Mouse (Mus musculus) ES-Bruce4 (cell line): Measurements from ENCODE around the gene Cdhr3. TPM values are rescaled to one million over a fixed set of nuclear protein-coding genes. Genes with fewer than 3 reads are reported as not detected.
A peak's percentile ranks its signal among the peaks of the same experiment; 100 is the strongest.

Source experiments
- H3K27ac ChIP-seq: 2 replicates; pipeline ENCODE4 v1.5.1; 2012; ENCODE audit warnings: low read length, inconsistent platforms; ENCODE audit not compliant: insufficient read depth
- H3K27me3 ChIP-seq: 2 replicates; pipeline ENCODE4 v1.6.1; 2012; ENCODE audit warnings: mild to moderate bottlenecking, low read length, inconsistent platforms; ENCODE audit not compliant: control insufficient read depth, poor library complexity, insufficient read depth, severe bottlenecking
- H3K36me3 ChIP-seq: 2 replicates; pipeline ENCODE4 v1.6.1; 2012; ENCODE audit warnings: inconsistent platforms, mild to moderate bottlenecking, low read length, moderate library complexity; ENCODE audit not compliant: control insufficient read depth, poor library complexity, insufficient read depth, severe bottlenecking
- H3K4me1 ChIP-seq: one replicate; pipeline ENCODE4 v1.8.1; 2011; ENCODE audit warnings: low read length; ENCODE audit not compliant: control insufficient read depth, insufficient read depth
- H3K4me3 ChIP-seq: 2 replicates; pipeline ENCODE4 v1.5.1; 2011; ENCODE audit warnings: low read depth, mild to moderate bottlenecking, low read length
- H3K9ac ChIP-seq: 2 replicates; pipeline ENCODE4 v1.6.1; 2012; ENCODE audit warnings: low read depth, mild to moderate bottlenecking, inconsistent platforms; ENCODE audit not compliant: poor library complexity, severe bottlenecking
- H3K9me3 ChIP-seq: replicated peaks from 2 replicates; pipeline ENCODE4 v1.6.1; 2012; ENCODE audit warnings: mild to moderate bottlenecking, low read length, inconsistent platforms; ENCODE audit not compliant: control insufficient read depth, poor library complexity, insufficient read depth, severe bottlenecking
- CTCF ChIP-seq: IDR thresholded peaks from one replicate; pipeline ENCODE4 v1.8.1; 2011; ENCODE audit warnings: low read depth, low read length
- EP300 ChIP-seq: IDR thresholded peaks from 2 replicates; pipeline ENCODE4 v1.6.1; 2011; ENCODE audit warnings: low read depth, low read length; ENCODE audit not compliant: insufficient read depth
- POLR2A ChIP-seq: IDR thresholded peaks from one replicate; pipeline ENCODE4 v1.8.1; 2011; ENCODE audit warnings: low read length; ENCODE audit not compliant: insufficient read depth
- polyA plus RNA-seq: library from polyadenylated mRNA; stranded (reverse); fragments of >200 nt; gene quantifications from 2 replicates; pipeline ENCODE4 v1.2.4, GENCODE M21; 2011; ENCODE audit warnings: low read depth; ENCODE audit not compliant: missing spikeins, insufficient read depth, insufficient read length

Cdhr3 gene
- polyA plus RNA-seq, 1 experiment = not detected

GRCm38 (mm10) chr12:33035089-33035718, 57.5 kb downstream of the Cdhr3 start:
- no peak overlapping the region for H3K27ac ChIP-seq
- H3K36me3 ChIP-seq = no peaks in the 10 kb centered on the region
- H3K4me3 ChIP-seq = no peak overlapping the region
- no peaks in the 10 kb centered on the region for H3K27me3 ChIP-seq
- no peak overlapping the region for H3K9ac ChIP-seq
- TF ChIP-seq CTCF = no peak
- no peak for TF ChIP-seq POLR2A
- no peak for TF ChIP-seq EP300
- H3K9me3 ChIP-seq = no peaks in the 10 kb centered on the region
- H3K4me1 ChIP-seq = no peaks in the 10 kb centered on the region

GRCm38 (mm10) chr12:33034343-33035088, 58.2 kb downstream of the Cdhr3 start:
- H3K4me1 ChIP-seq = no peaks in the 10 kb centered on the region
- no peak overlapping the region for H3K4me3 ChIP-seq
- H3K36me3 ChIP-seq = no peaks in the 10 kb centered on the region
- TF ChIP-seq CTCF = no peak
- no peak for TF ChIP-seq EP300
- TF ChIP-seq POLR2A = no peak
- no peaks in the 10 kb centered on the region for H3K9me3 ChIP-seq
- no peak overlapping the region for H3K9ac ChIP-seq
- no peak overlapping the region for H3K27ac ChIP-seq
- H3K27me3 ChIP-seq = no peaks in the 10 kb centered on the region

- no peak overlapping the region for H3K27ac ChIP-seq
- no peak overlapping the region for H3K9ac ChIP-seq
- no peaks in the 10 kb centered on the region for H3K9me3 ChIP-seq
- no peak overlapping the region for H3K4me3 ChIP-seq
- H3K36me3 ChIP-seq = no peaks in the 10 kb centered on the region
- TF ChIP-seq CTCF (no peak), EP300 (no peak), POLR2A (no peak)
- no peaks in the 10 kb centered on the region for H3K27me3 ChIP-seq
- H3K4me1 ChIP-seq = peaks cover 3% of the 10 kb centered on the region
These were observed 59.5 kb downstream of the Cdhr3 start for GRCm38 (mm10) chr12:33033221-33033620.

GRCm38 (mm10) chr12:33030589-33030988, 62.1 kb downstream of the Cdhr3 start:
- TF ChIP-seq EP300 = no peak
- TF ChIP-seq POLR2A = no peak
- TF ChIP-seq CTCF = no peak
- Histone ChIP-seq H3K27ac (no peak overlapping the region), H3K27me3 (no peaks in the 10 kb centered on the region), H3K4me1 (peaks cover 3% of the 10 kb centered on the region), H3K9ac (no peak overlapping the region), H3K36me3 (no peaks in the 10 kb centered on the region), H3K4me3 (no peak overlapping the region), H3K9me3 (no peaks in the 10 kb centered on the region)

GRCm38 (mm10) chr12:33030066-33030465, 62.6 kb downstream of the Cdhr3 start:
- H3K27me3 ChIP-seq = no peaks in the 10 kb centered on the region
- peaks cover 3% of the 10 kb centered on the region for H3K4me1 ChIP-seq
- no peaks in the 10 kb centered on the region for H3K36me3 ChIP-seq
- H3K9me3 ChIP-seq = no peaks in the 10 kb centered on the region
- H3K4me3 ChIP-seq = no peak overlapping the region
- no peak overlapping the region for H3K9ac ChIP-seq
- no peak overlapping the region for H3K27ac ChIP-seq
- no peak for TF ChIP-seq CTCF
- TF ChIP-seq EP300 = no peak
- TF ChIP-seq POLR2A = no peak

GRCm38 (mm10) chr12:33028708-33029107, 64.0 kb downstream of the Cdhr3 start:
- H3K36me3 ChIP-seq = no peaks in the 10 kb centered on the region

More at GRCm38 (mm10) chr12:33028708-33029107, 64.0 kb downstream of the Cdhr3 start:
- Histone ChIP-seq H3K27me3 (no peaks in the 10 kb centered on the region), H3K27ac (no peak overlapping the region), H3K9me3 (no peaks in the 10 kb centered on the region), H3K9ac (no peak overlapping the region), H3K4me3 (peak overlapping the region; percentile 40), H3K4me1 (peaks cover 3% of the 10 kb centered on the region)
- TF ChIP-seq CTCF (no peak), POLR2A (no peak), EP300 (no peak)
